Mouse (Mus musculus) ES-Bruce4 (cell line): ENCODE measurements around the gene Ankar.

ENCODE experiments used
- CTCF ChIP-seq: IDR thresholded peaks from one replicate; pipeline ENCODE4 v1.8.1; 2011; ENCODE audit warnings: low read depth, low read length
- EP300 ChIP-seq: IDR thresholded peaks from 2 replicates; pipeline ENCODE4 v1.6.1; 2011; ENCODE audit warnings: low read depth, low read length; ENCODE audit not compliant: insufficient read depth
- POLR2A ChIP-seq: IDR thresholded peaks from one replicate; pipeline ENCODE4 v1.8.1; 2011; ENCODE audit warnings: low read length; ENCODE audit not compliant: insufficient read depth

- TF ChIP-seq CTCF = no peak
- no peak for TF ChIP-seq POLR2A
- TF ChIP-seq EP300 = no peak
Measured at GRCm38 (mm10) chr1:72715065-72715464, 14.7 kb upstream of the Ankar start.
